Mouse (Mus musculus): ENCODE measurements around the gene Sco1. TPM values are rescaled to one million over a fixed set of nuclear protein-coding genes. Genes with fewer than 3 reads are reported as not detected.
"Not testable (repeated sequence)": the region's sequence is repeated elsewhere in the genome, so short reads cannot be mapped to it uniquely, and the experiment has no call there.

Sco1 gene
- polyA plus RNA-seq, 1 experiment from 2014 or later = 16.0 TPM

DNA sequence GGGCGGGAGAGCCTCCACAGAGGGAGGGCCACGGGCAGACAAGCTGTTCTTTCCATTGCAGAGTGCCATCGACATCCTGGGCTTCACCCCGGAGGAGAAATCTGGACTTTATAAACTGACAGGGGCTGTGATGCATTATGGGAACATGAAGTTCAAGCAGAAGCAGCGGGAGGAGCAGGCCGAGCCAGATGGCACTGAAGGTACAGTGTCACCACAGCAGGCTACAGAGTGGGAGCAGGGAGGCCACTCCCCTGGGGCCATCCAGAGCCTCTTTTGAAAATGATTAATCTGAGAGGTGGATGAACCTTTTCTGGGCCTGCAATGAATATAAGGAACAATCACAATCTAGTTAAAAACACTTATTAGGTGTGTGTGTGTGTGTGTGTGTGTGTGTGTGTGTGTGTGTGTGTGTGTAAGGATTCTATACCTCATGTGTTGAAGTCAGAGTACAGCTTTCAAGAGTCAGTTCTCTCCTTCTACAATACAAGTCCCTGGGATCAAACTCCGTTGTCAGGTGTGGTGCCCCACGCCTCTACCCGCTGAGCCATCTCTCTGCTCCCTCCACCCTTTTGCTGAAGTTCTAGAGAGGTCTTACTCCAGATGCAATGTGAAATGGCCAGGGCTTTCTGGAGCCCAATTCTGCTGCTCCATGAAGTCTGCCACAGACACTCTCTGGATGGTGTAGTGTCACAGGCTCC is 34.1 kb downstream of the Sco1 start:
- DNase-seq (ENCODE audit: low spot score) = no peak

DNA sequence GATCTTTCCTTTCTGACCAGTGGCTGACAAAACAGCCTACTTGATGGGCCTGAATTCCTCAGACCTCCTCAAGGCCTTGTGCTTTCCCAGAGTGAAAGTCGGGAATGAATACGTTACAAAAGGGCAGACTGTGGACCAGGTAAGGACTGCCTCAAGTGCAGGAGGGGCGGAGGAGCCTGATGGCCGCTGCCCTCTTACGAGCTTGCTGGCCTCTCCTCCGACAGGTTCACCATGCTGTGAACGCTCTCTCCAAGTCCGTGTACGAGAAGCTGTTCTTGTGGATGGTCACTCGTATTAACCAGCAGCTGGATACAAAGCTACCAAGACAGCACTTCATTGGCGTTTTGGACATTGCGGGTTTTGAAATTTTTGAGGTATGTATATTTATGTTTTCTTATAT is 34.8 kb downstream of the Sco1 start:
- DNase-seq (ENCODE audit: low spot score) (no peak), ATAC-seq (replicated peaks; ENCODE audit: low FRiP score, low read depth) (no peak)
- no peak overlapping the region for H3K9ac ChIP-seq (ENCODE audit: low read depth, low read length)
- no peaks in the 10 kb centered on the region for H3K36me3 ChIP-seq (ENCODE audit: insufficient read depth, low read length)
- H3K9me3 ChIP-seq (replicated peaks; ENCODE audit: low read length) = no peaks in the 10 kb centered on the region
- WGBS = 79% methylated on average over 12 of the region's 12 CpGs
- no peak overlapping the region for H3K4me2 ChIP-seq (ENCODE audit: low read length)
- 0 out of 2 replicates have a peak, but pooled peaks cover 3% of the 10 kb centered on the region for H3K27me3 ChIP-seq (ENCODE audit: insufficient read depth, low read length)
- H3K27ac ChIP-seq = no peak overlapping the region
- no peaks in the 10 kb centered on the region for H3K4me1 ChIP-seq (replicated peaks; ENCODE audit: insufficient read depth, low read length)
- TF ChIP-seq CTCF (IDR thresholded peaks at IDR 0.05; ENCODE audit: low read depth) = no peak
- H3K4me3 ChIP-seq (replicated peaks; ENCODE audit: low read depth, low read length) = no peak overlapping the region

More for the DNA sequence above, 34.1 kb downstream of the Sco1 start:
- Histone ChIP-seq H3K4me2 (ENCODE audit: low read length) (no peak overlapping the region), H3K9ac (ENCODE audit: low read depth, low read length) (no peak overlapping the region), H3K4me1 (replicated peaks; ENCODE audit: insufficient read depth, low read length) (no peaks in the 10 kb centered on the region), H3K36me3 (ENCODE audit: insufficient read depth, low read length) (no peaks in the 10 kb centered on the region), H3K4me3 (replicated peaks; ENCODE audit: low read depth, low read length) (no peak overlapping the region), H3K27ac (no peak overlapping the region), H3K9me3 (replicated peaks; ENCODE audit: low read length) (no peaks in the 10 kb centered on the region), H3K27me3 (ENCODE audit: insufficient read depth, low read length) (0 out of 2 replicates have a peak, but pooled peaks cover 3% of the 10 kb centered on the region)
- no peak for ATAC-seq (replicated peaks; ENCODE audit: low FRiP score, low read depth)
- TF ChIP-seq CTCF (IDR thresholded peaks at IDR 0.05; ENCODE audit: low read depth) = no peak
- 48% methylated on average over 9 of the region's 9 CpGs for WGBS

DNA sequence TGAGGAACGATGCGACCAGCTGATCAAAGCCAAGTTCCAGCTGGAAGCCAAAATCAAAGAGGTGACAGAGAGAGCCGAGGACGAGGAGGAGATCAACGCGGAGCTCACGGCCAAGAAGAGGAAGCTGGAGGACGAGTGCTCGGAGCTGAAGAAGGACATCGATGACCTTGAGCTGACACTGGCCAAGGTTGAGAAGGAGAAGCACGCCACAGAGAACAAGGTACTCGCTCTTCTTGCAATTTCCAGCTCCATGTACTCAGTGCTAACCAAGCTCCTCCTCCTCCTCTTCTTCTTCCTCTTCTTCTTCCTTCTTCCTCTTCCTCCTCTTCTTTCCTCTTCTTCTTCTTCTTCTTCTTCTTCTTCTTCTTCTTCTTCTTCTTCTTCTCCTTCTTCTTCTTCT is 39.9 kb downstream of the Sco1 start:
- not testable (repeated sequence) for H3K9ac ChIP-seq (ENCODE audit: low read depth, low read length); H3K27me3 ChIP-seq (ENCODE audit: insufficient read depth, low read length); H3K36me3 ChIP-seq (ENCODE audit: insufficient read depth, low read length); H3K4me3 ChIP-seq (replicated peaks; ENCODE audit: low read depth, low read length); H3K4me1 ChIP-seq (replicated peaks; ENCODE audit: insufficient read depth, low read length); ATAC-seq (replicated peaks; ENCODE audit: low FRiP score, low read depth); H3K4me2 ChIP-seq (ENCODE audit: low read length); H3K27ac ChIP-seq; DNase-seq (ENCODE audit: low spot score); H3K9me3 ChIP-seq (replicated peaks; ENCODE audit: low read length)
- 82% methylated on average over 12 of the region's 12 CpGs for WGBS

DNA sequence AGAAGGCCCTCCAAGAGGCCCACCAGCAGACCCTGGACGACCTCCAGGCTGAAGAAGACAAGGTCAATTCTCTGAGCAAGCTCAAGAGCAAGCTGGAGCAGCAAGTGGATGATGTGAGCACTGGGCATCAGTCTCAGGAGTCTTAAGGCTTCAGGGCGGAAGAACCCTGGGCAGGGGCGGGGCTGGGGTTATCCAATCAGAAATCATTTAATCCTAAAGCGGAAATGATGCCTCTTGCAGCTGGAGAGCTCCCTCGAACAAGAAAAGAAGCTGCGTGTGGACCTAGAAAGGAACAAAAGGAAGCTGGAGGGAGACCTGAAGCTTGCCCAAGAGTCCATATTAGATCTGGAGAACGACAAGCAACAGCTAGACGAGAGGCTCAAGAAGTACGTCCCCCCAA is 40.7 kb downstream of the Sco1 start:
- Histone ChIP-seq H3K4me2 (ENCODE audit: low read length) (no peak overlapping the region), H3K9ac (ENCODE audit: low read depth, low read length) (no peak overlapping the region), H3K9me3 (replicated peaks; ENCODE audit: low read length) (no peaks in the 10 kb centered on the region), H3K4me3 (replicated peaks; ENCODE audit: low read depth, low read length) (no peak overlapping the region), H3K36me3 (ENCODE audit: insufficient read depth, low read length) (no peaks in the 10 kb centered on the region), H3K4me1 (replicated peaks; ENCODE audit: insufficient read depth, low read length) (no peaks in the 10 kb centered on the region), H3K27me3 (ENCODE audit: insufficient read depth, low read length) (no peaks in the 10 kb centered on the region), H3K27ac (no peak overlapping the region)
- no peak for TF ChIP-seq CTCF (IDR thresholded peaks at IDR 0.05; ENCODE audit: low read depth)
- DNase-seq (ENCODE audit: low spot score) (no peak), ATAC-seq (replicated peaks; ENCODE audit: low FRiP score, low read depth) (no peak)
- WGBS = 74% methylated on average over 9 of the region's 9 CpGs

DNA sequence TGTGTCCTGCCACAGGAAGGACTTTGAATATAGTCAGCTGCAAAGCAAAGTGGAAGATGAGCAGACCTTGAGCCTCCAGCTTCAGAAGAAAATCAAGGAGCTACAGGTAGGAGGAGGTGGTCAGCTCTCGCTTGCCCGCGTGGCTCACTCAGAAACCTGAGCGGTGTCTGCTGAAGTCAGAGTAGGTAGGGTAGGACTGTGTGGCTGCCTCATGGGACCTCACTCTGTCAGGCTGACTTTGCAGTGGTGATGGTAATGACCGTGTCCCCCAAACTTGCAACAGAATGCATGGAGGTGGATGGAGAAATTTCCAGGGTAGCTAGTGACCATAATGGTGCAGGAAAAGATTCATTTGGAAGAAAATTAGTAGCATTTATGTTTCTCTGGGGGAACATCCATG is 41.2 kb downstream of the Sco1 start:
- Histone ChIP-seq H3K4me2 (ENCODE audit: low read length) (no peak overlapping the region), H3K27ac (no peak overlapping the region), H3K9me3 (replicated peaks; ENCODE audit: low read length) (no peaks in the 10 kb centered on the region), H3K27me3 (ENCODE audit: insufficient read depth, low read length) (no peaks in the 10 kb centered on the region), H3K4me1 (replicated peaks; ENCODE audit: insufficient read depth, low read length) (no peaks in the 10 kb centered on the region), H3K36me3 (ENCODE audit: insufficient read depth, low read length) (no peaks in the 10 kb centered on the region), H3K9ac (ENCODE audit: low read depth, low read length) (no peak overlapping the region), H3K4me3 (replicated peaks; ENCODE audit: low read depth, low read length) (no peak overlapping the region)
- no peak for DNase-seq (ENCODE audit: low spot score)
- WGBS = 97% methylated on average over 5 of the region's 5 CpGs
- no peak for ATAC-seq (replicated peaks; ENCODE audit: low FRiP score, low read depth)
- no peak for TF ChIP-seq CTCF (IDR thresholded peaks at IDR 0.05; ENCODE audit: low read depth)

DNA sequence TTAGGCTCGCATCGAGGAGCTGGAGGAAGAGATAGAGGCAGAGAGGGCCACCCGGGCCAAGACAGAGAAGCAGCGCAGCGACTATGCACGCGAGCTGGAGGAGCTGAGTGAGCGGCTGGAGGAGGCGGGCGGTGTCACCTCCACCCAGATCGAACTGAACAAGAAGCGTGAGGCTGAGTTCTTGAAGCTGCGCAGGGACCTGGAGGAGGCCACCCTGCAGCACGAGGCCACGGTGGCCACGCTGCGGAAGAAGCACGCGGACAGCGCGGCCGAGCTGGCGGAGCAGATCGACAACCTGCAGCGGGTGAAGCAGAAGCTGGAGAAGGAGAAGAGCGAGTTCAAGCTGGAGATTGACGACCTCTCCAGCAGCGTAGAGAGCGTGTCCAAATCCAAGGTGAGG is 42.0 kb downstream of the Sco1 start:
- TF ChIP-seq CTCF (IDR thresholded peaks at IDR 0.05; ENCODE audit: low read depth) = no peak
- Histone ChIP-seq H3K4me1 (replicated peaks; ENCODE audit: insufficient read depth, low read length) (no peaks in the 10 kb centered on the region), H3K36me3 (ENCODE audit: insufficient read depth, low read length) (no peaks in the 10 kb centered on the region), H3K4me3 (replicated peaks; ENCODE audit: low read depth, low read length) (no peak overlapping the region), H3K4me2 (ENCODE audit: low read length) (no peak overlapping the region), H3K27me3 (ENCODE audit: insufficient read depth, low read length) (no peaks in the 10 kb centered on the region), H3K9ac (ENCODE audit: low read depth, low read length) (no peak overlapping the region), H3K27ac (no peak overlapping the region), H3K9me3 (replicated peaks; ENCODE audit: low read length) (no peaks in the 10 kb centered on the region)
- DNase-seq (ENCODE audit: low spot score) (no peak), ATAC-seq (replicated peaks; ENCODE audit: low FRiP score, low read depth) (no peak)
- WGBS = 75% methylated on average over 29 of the region's 29 CpGs

DNA sequence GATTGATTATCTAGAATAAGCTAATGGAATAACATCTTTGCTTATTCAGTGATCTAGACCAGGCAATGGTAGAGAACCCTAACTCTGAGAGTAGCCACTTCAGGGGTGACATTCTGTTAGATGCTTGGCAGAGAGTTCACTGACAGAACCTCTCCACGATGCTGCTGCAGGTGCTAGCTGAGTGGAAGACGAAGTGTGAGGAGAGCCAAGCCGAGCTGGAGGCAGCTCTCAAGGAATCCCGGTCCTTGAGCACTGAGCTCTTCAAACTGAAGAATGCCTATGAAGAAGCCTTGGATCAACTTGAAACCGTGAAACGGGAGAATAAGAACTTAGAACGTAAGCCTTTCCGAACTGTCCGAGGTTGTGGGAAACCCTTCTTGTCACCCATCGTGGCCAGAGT is 45.2 kb downstream of the Sco1 start:
- Histone ChIP-seq H3K27ac (no peak overlapping the region), H3K4me2 (ENCODE audit: low read length) (no peak overlapping the region), H3K4me3 (replicated peaks; ENCODE audit: low read depth, low read length) (no peak overlapping the region), H3K36me3 (ENCODE audit: insufficient read depth, low read length) (no peaks in the 10 kb centered on the region), H3K4me1 (replicated peaks; ENCODE audit: insufficient read depth, low read length) (no peaks in the 10 kb centered on the region), H3K9ac (ENCODE audit: low read depth, low read length) (no peak overlapping the region), H3K9me3 (replicated peaks; ENCODE audit: low read length) (no peaks in the 10 kb centered on the region), H3K27me3 (ENCODE audit: insufficient read depth, low read length) (no peaks in the 10 kb centered on the region)
- DNase-seq (ENCODE audit: low spot score) = no peak
- WGBS = 92% methylated on average over 10 of the region's 10 CpGs
- no peak for ATAC-seq (replicated peaks; ENCODE audit: low FRiP score, low read depth)
- no peak for TF ChIP-seq CTCF (IDR thresholded peaks at IDR 0.05; ENCODE audit: low read depth)
